Mouse (Mus musculus): ENCODE data around the gene Map3k12. TPM values are rescaled to one million over a fixed set of nuclear protein-coding genes. Genes with fewer than 3 reads are reported as not detected.

Map3k12 gene
- polyA plus RNA-seq, 1 experiment from 2014 or later, result 3.1 TPM

GRCm38 (mm10) chr15:102506464-102506830 lies 10.4 kb downstream of the Map3k12 start:
- ATAC-seq, result no peak
- H3K36me3 ChIP-seq (ENCODE audit: control insufficient read depth, insufficient read depth), result peaks cover 21% of the 10 kb centered on the region

GRCm38 (mm10) chr15:102505770-102506463 lies 10.9 kb downstream of the Map3k12 start:
- TF ChIP-seq CTCF (IDR thresholded peaks at IDR 0.05; ENCODE audit: low read depth), result no peak
- Histone ChIP-seq H3K27me3 (replicated peaks; ENCODE audit: control insufficient read depth, insufficient read depth, low read length) (no peaks in the 10 kb centered on the region), H3K9ac (ENCODE audit: low read depth, low read length) (no peak overlapping the region), H3K4me3 (ENCODE audit: low read depth, low read length) (no peak overlapping the region), H3K9me3 (ENCODE audit: control insufficient read depth) (no peaks in the 10 kb centered on the region), H3K36me3 (ENCODE audit: control insufficient read depth, insufficient read depth) (peaks cover 27% of the 10 kb centered on the region), H3K4me1 (replicated peaks; ENCODE audit: control insufficient read depth, insufficient read depth, low read length) (no peaks in the 10 kb centered on the region), H3K27ac (ENCODE audit: low read depth, low read length) (no peak overlapping the region), H3K4me2 (replicated peaks; ENCODE audit: low read depth) (no peak overlapping the region)
- ATAC-seq, result no peak
- WGBS, result 72% methylated on average over 9 of the region's 9 CpGs

More at GRCm38 (mm10) chr15:102506464-102506830, 10.4 kb downstream of the Map3k12 start:
- no peak for TF ChIP-seq CTCF (IDR thresholded peaks at IDR 0.05; ENCODE audit: low read depth)
- Histone ChIP-seq H3K27me3 (replicated peaks; ENCODE audit: control insufficient read depth, insufficient read depth, low read length) (no peaks in the 10 kb centered on the region), H3K4me1 (replicated peaks; ENCODE audit: control insufficient read depth, insufficient read depth, low read length) (no peaks in the 10 kb centered on the region), H3K9me3 (ENCODE audit: control insufficient read depth) (no peaks in the 10 kb centered on the region), H3K27ac (ENCODE audit: low read depth, low read length) (no peak overlapping the region), H3K4me3 (ENCODE audit: low read depth, low read length) (no peak overlapping the region), H3K9ac (ENCODE audit: low read depth, low read length) (no peak overlapping the region), H3K4me2 (replicated peaks; ENCODE audit: low read depth) (no peak overlapping the region)
- WGBS, result 7% methylated on average over 2 of the region's 2 CpGs

- no peak overlapping the region for H3K9ac ChIP-seq (ENCODE audit: low read depth, low read length)
- H3K36me3 ChIP-seq (ENCODE audit: control insufficient read depth, insufficient read depth), result peaks cover 33% of the 10 kb centered on the region
- no peaks in the 10 kb centered on the region for H3K4me1 ChIP-seq (replicated peaks; ENCODE audit: control insufficient read depth, insufficient read depth, low read length)
- 72% methylated on average over 12 of the region's 12 CpGs for WGBS
- no peak for ATAC-seq
- no peak overlapping the region for H3K27ac ChIP-seq (ENCODE audit: low read depth, low read length)
- no peak overlapping the region for H3K4me2 ChIP-seq (replicated peaks; ENCODE audit: low read depth)
- TF ChIP-seq CTCF (IDR thresholded peaks at IDR 0.05; ENCODE audit: low read depth), result 0 out of 2 replicates have a peak, but pooled peaks have one; percentile 10
- H3K9me3 ChIP-seq (ENCODE audit: control insufficient read depth), result no peaks in the 10 kb centered on the region
- no peaks in the 10 kb centered on the region for H3K27me3 ChIP-seq (replicated peaks; ENCODE audit: control insufficient read depth, insufficient read depth, low read length)
- H3K4me3 ChIP-seq (ENCODE audit: low read depth, low read length), result no peak overlapping the region
These were observed 11.6 kb downstream of the Map3k12 start for GRCm38 (mm10) chr15:102505073-102505769.

- H3K27me3 ChIP-seq (replicated peaks; ENCODE audit: control insufficient read depth, insufficient read depth, low read length), result no peaks in the 10 kb centered on the region
- no peaks in the 10 kb centered on the region for H3K4me1 ChIP-seq (replicated peaks; ENCODE audit: control insufficient read depth, insufficient read depth, low read length)
- 89% methylated on average over 9 of the region's 9 CpGs for WGBS
- no peak overlapping the region for H3K4me3 ChIP-seq (ENCODE audit: low read depth, low read length)
- H3K9ac ChIP-seq (ENCODE audit: low read depth, low read length), result no peak overlapping the region
- no peak overlapping the region for H3K27ac ChIP-seq (ENCODE audit: low read depth, low read length)
- H3K9me3 ChIP-seq (ENCODE audit: control insufficient read depth), result no peaks in the 10 kb centered on the region
- no peak for ATAC-seq
- no peak for TF ChIP-seq CTCF (IDR thresholded peaks at IDR 0.05; ENCODE audit: low read depth)
- no peak overlapping the region for H3K4me2 ChIP-seq (replicated peaks; ENCODE audit: low read depth)
- peaks cover 44% of the 10 kb centered on the region for H3K36me3 ChIP-seq (ENCODE audit: control insufficient read depth, insufficient read depth)
These were observed 12.7 kb downstream of the Map3k12 start for GRCm38 (mm10) chr15:102503924-102504782.

GRCm38 (mm10) chr15:102503447-102503846 lies 13.4 kb downstream of the Map3k12 start, which contains the start of gene Gm10337:
Gm10337 (plus strand) TSS chr15:102503722.
- Histone ChIP-seq H3K4me3 (ENCODE audit: low read depth, low read length) (no peak within 1 kb of the TSS), H3K4me2 (replicated peaks; ENCODE audit: low read depth) (no peak within 1 kb of the TSS), H3K27me3 (replicated peaks; ENCODE audit: control insufficient read depth, insufficient read depth, low read length) (no peaks in the 10 kb centered on the region), H3K4me1 (replicated peaks; ENCODE audit: control insufficient read depth, insufficient read depth, low read length) (no peaks in the 10 kb centered on the region), H3K9ac (ENCODE audit: low read depth, low read length) (no peak within 1 kb of the TSS), H3K36me3 (ENCODE audit: control insufficient read depth, insufficient read depth) (peaks cover 49% of the 10 kb centered on the region), H3K27ac (ENCODE audit: low read depth, low read length) (peak within 1 kb of the TSS; percentile 74), H3K9me3 (ENCODE audit: control insufficient read depth) (no peaks in the 10 kb centered on the region)
- ATAC-seq, result no peak
- 92% methylated on average over 1 of the region's 1 CpGs for WGBS
- no peak for TF ChIP-seq CTCF (IDR thresholded peaks at IDR 0.05; ENCODE audit: low read depth)

All from intestine, postnatal 0 days (tissue).